Mouse (Mus musculus) ES-E14 (cell line): ENCODE data around the gene Slc6a3. TPM values are rescaled to one million over a fixed set of nuclear protein-coding genes. Genes with fewer than 3 reads are reported as not detected.

ENCODE experiments used
- DNase-seq: peaks from one replicate; pipeline ENCODE4 v3.0.0-alpha.2; 2013; ENCODE audit warnings: low read depth, low spot score
- H3K27ac ChIP-seq: 2 replicates; pipeline ENCODE4 v1.5.1; 2012; ENCODE audit warnings: low read depth, mild to moderate bottlenecking, low read length, moderate library complexity, mixed read lengths; ENCODE audit not compliant: poor library complexity, insufficient read depth, severe bottlenecking
- H3K36me3 ChIP-seq: 2 replicates; pipeline ENCODE4 v1.6.1; 2012; ENCODE audit warnings: mild to moderate bottlenecking, low read length, moderate library complexity, mixed read lengths; ENCODE audit not compliant: control insufficient read depth, poor library complexity, insufficient read depth, severe bottlenecking
- H3K4me1 ChIP-seq, 2 experiments: fragments of 150-350 bp in 1 of 2; sonication (generic) in 1 of 2; 2 replicates each; pipeline ENCODE4 v1.6.1; 2012; ENCODE audit warnings: low read length in 2 of 2, mild to moderate bottlenecking in 1 of 2, mixed read lengths in 1 of 2; ENCODE audit not compliant: control insufficient read depth in 2 of 2, insufficient read depth in 2 of 2, poor library complexity in 1 of 2
- H3K4me3 ChIP-seq, 2 experiments: fragments of 150-350 bp in 1 of 2; sonication (generic) in 1 of 2; 2 replicates each; pipeline ENCODE4 v1.5.1; 2012; ENCODE audit warnings: low read length in 2 of 2, low read depth in 1 of 2, mild to moderate bottlenecking in 1 of 2, mixed read lengths in 1 of 2; ENCODE audit not compliant: insufficient read depth in 1 of 2, poor library complexity in 1 of 2, severe bottlenecking in 1 of 2
- H3K9ac ChIP-seq: 2 replicates; pipeline ENCODE4 v1.6.1; 2012; ENCODE audit warnings: low read depth, mild to moderate bottlenecking, low read length, mixed read lengths; ENCODE audit not compliant: poor library complexity, insufficient read depth, severe bottlenecking
- H3K9me3 ChIP-seq: fragments of 150-350 bp; sonication (generic); 2 replicates; pipeline ENCODE4 v1.6.1; 2012; ENCODE audit warnings: low read depth, mild to moderate bottlenecking, low read length; ENCODE audit not compliant: control insufficient read depth, insufficient read depth
- CHD2 ChIP-seq: IDR thresholded peaks from 2 replicates; pipeline ENCODE4 v1.6.1; 2014; ENCODE audit warnings: mild to moderate bottlenecking, low read depth, low read length, inconsistent platforms
- HCFC1 ChIP-seq: IDR thresholded peaks from 2 replicates; pipeline ENCODE4 v1.6.1; 2012; ENCODE audit warnings: low read length, inconsistent platforms, borderline replicate concordance; ENCODE audit not compliant: insufficient read depth
- MAFK ChIP-seq: IDR thresholded peaks from 2 replicates; pipeline ENCODE4 v1.6.1; 2014; ENCODE audit warnings: mild to moderate bottlenecking, low read depth, low read length, inconsistent platforms; ENCODE audit not compliant: insufficient read depth
- ZC3H11A ChIP-seq: IDR thresholded peaks from 2 replicates; pipeline ENCODE4 v1.6.1; 2012; ENCODE audit warnings: low read depth, mild to moderate bottlenecking, inconsistent platforms, low read length, borderline replicate concordance
- ZNF384 ChIP-seq: IDR thresholded peaks from 2 replicates; pipeline ENCODE4 v1.6.1; 2012; ENCODE audit warnings: low read depth, low read length, inconsistent platforms
- in situ Hi-C, 2 experiments: fragments of 600-800 bp; cut with MboI; formaldehyde crosslinking; loops; one replicate each; pipeline ENCODE4 v1.15.1; 2025; ENCODE audit warnings: low sequenced_read_pairs in 2 of 2, inconsistent platforms in 1 of 2; ENCODE audit not compliant: unreplicated experiment in 2 of 2
- total RNA-seq: library from RNA; depleted of rRNA; stranded (reverse); fragments of 300-350 nt; gene quantifications from 2 replicates; pipeline ENCODE4 v1.2.3, GENCODE M21; 2012

Gene Slc6a3
- total RNA-seq, 1 experiment = 0.18 TPM

DNA sequence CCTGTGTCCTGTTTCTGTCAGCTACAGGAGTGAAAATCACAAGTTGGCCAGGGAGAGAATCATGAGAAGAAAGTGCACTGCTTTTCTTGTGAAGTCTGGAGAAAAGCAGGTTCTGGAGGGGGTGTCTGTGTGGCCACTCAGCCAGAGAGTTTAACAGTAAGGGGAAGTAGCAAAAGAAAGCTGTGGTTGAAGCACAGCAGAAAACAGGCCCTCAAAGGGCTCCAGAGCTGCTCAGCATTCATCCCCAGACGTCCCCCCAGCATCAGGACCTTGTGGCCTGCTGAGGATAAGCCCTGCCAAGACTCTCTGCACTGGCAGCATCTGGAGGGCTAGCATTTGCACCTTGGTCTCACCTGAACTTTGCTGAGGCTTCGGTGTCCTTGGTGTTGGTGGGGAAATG is 56.0 kb downstream of the Slc6a3 start:
- Histone ChIP-seq H3K4me1 (no peaks in the 10 kb centered on the region), H3K27ac (no peak overlapping the region), H3K9me3 (no peaks in the 10 kb centered on the region), H3K9ac (no peak overlapping the region), H3K4me3 (no peak overlapping the region), H3K36me3 (no peaks in the 10 kb centered on the region)
- DNase-seq = no peak
- in situ Hi-C loops = no loop called here
- TF ChIP-seq HCFC1 = no peak
- no peak for TF ChIP-seq MAFK
- TF ChIP-seq CHD2 = no peak
- no peak for TF ChIP-seq ZC3H11A
- TF ChIP-seq ZNF384 = no peak

DNA sequence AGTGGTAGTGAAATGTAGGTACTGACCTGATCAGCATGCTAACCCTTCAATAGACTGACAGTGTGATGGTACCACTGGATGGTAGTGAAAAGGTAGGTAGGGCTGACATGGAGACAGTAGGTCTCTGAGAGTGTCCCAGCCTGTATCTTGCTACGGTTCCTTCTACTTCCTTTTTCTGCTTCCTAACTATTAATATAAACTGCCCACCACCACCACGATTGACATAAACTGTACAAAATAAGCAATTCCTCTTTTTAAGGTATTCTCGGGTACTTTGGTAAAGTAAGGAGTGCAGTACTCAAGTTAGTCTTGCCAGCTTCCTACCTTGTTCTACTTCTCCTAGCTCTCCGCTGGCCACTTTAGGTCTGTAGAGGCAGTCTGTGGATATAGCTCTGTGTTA is 59.7 kb downstream of the Slc6a3 start:
- DNase-seq = no peak
- Histone ChIP-seq H3K4me1 (no peaks in the 10 kb centered on the region), H3K9me3 (no peaks in the 10 kb centered on the region), H3K4me3 (no peak overlapping the region), H3K27ac (no peak overlapping the region), H3K36me3 (no peaks in the 10 kb centered on the region), H3K9ac (no peak overlapping the region)
- in situ Hi-C loops = no loop called here
- TF ChIP-seq CHD2 (no peak), ZC3H11A (no peak), MAFK (no peak), HCFC1 (no peak), ZNF384 (no peak)

GRCm38 (mm10) chr13:73600217-73600616 is 63.7 kb downstream of the Slc6a3 start:
- in situ Hi-C loops = no loop called here
- Histone ChIP-seq H3K4me3 (no peak overlapping the region), H3K36me3 (no peaks in the 10 kb centered on the region), H3K9me3 (no peaks in the 10 kb centered on the region), H3K9ac (no peak overlapping the region), H3K27ac (no peak overlapping the region), H3K4me1 (peaks cover 4% of the 10 kb centered on the region in 2 experiments; a peak in 2 of 4 replicates)
- no peak for DNase-seq
- no peak for TF ChIP-seq MAFK
- no peak for TF ChIP-seq ZNF384
- TF ChIP-seq CHD2 = no peak
- TF ChIP-seq ZC3H11A = no peak
- no peak for TF ChIP-seq HCFC1

GRCm38 (mm10) chr13:73603046-73603445 is 66.5 kb downstream of the Slc6a3 start:
- Histone ChIP-seq H3K36me3 (peaks cover 5% of the 10 kb centered on the region; the same call in 1 of the 2 replicates), H3K4me3 (peak overlapping the region; percentile 83 to 89), H3K9me3 (no peaks in the 10 kb centered on the region), H3K9ac (peak overlapping the region; percentile 97), H3K4me1 (peaks cover 4% of the 10 kb centered on the region in 2 experiments; a peak in 2 of 4 replicates), H3K27ac (no peak overlapping the region)
- in situ Hi-C loops = no loop called here
- TF ChIP-seq HCFC1 (no peak), ZNF384 (no peak), MAFK (no peak), CHD2 (no peak), ZC3H11A (no peak)
- DNase-seq = no peak
